8 mouse cellular contexts compared by ENCODE assay signal in genomic region chr9:81863181-81863887, GRCm38 (mm10). TPM values are rescaled to one million over a fixed set of nuclear protein-coding genes. Genes with fewer than 3 reads are reported as not detected.
DNase-seq lines count a peak whose midpoint lies in the region; ATAC-seq and TF ChIP-seq lines count a peak whose summit lies in the region.

Gene Mei4, plus strand, starts transcription at chr9:81863670.

- H3K79me2 ChIP-seq in myocyte (ENCODE audit: control insufficient read depth, insufficient read depth): no peaks in the 10 kb centered on the region

- no peak for TF ChIP-seq POLR2A in myocyte (IDR thresholded peaks at IDR 0.05; ENCODE audit: insufficient read length, low read depth)

- H3K4me1 ChIP-seq in embryonic facial prominence, embryonic 13.5 days: no peaks in the 10 kb centered on the region
- H3K4me1 ChIP-seq in heart, embryonic 13.5 days: 0 out of 2 replicates have a peak, but pooled peaks cover 3% of the 10 kb centered on the region
- 0 out of 2 replicates have a peak, but pooled peaks cover 3% of the 10 kb centered on the region for H3K4me1 ChIP-seq in kidney, embryonic 16.5 days (ENCODE audit: insufficient read depth, low read length)

- no peaks in the 10 kb centered on the region for H3K9me3 ChIP-seq in embryonic facial prominence, embryonic 13.5 days
- no peaks in the 10 kb centered on the region for H3K9me3 ChIP-seq in heart, embryonic 13.5 days
- no peaks in the 10 kb centered on the region for H3K9me3 ChIP-seq in kidney, embryonic 16.5 days (ENCODE audit: low read length)

- peaks cover 14% of the 10 kb centered on the region for H3K27me3 ChIP-seq in embryonic facial prominence, embryonic 13.5 days
- H3K27me3 ChIP-seq in heart, embryonic 13.5 days (replicated peaks): peaks cover 15% of the 10 kb centered on the region
- peaks cover 8% of the 10 kb centered on the region for H3K27me3 ChIP-seq in kidney, embryonic 16.5 days (ENCODE audit: insufficient read depth, low read length)
- H3K27me3 ChIP-seq in myocyte (ENCODE audit: control insufficient read depth, insufficient read depth, insufficient read length): no peaks in the 10 kb centered on the region

- 3% methylated on average over 32 of the region's 32 CpGs for WGBS in embryonic facial prominence, embryonic 13.5 days
- 3% methylated on average over 32 of the region's 32 CpGs for WGBS in heart, embryonic 13.5 days
- WGBS in kidney, embryonic 16.5 days: 2% methylated on average over 32 of the region's 32 CpGs

- peak within 1 kb of the TSS; percentile 75 for H3K9ac ChIP-seq in embryonic facial prominence, embryonic 13.5 days
- peak within 1 kb of the TSS; percentile 77 for H3K9ac ChIP-seq in heart, embryonic 13.5 days
- H3K9ac ChIP-seq in kidney, embryonic 16.5 days (replicated peaks; ENCODE audit: low read length): peak within 1 kb of the TSS; percentile 70

- peak; percentile 97 for ATAC-seq in embryonic facial prominence, embryonic 13.5 days (ENCODE audit: insufficient number of reproducible peaks, insufficient read depth, low FRiP score, low TSS enrichment, low read depth)
- peak; percentile 77; the same call in 1 of the 2 replicates for ATAC-seq in heart, embryonic 13.5 days (ENCODE audit: extremely low read depth, insufficient number of reproducible peaks, low FRiP score, low TSS enrichment)
- ATAC-seq in kidney, embryonic 16.5 days (ENCODE audit: low FRiP score, low TSS enrichment): peak; percentile 100

- no peaks in the 10 kb centered on the region for H3K36me3 ChIP-seq in embryonic facial prominence, embryonic 13.5 days
- no peaks in the 10 kb centered on the region for H3K36me3 ChIP-seq in heart, embryonic 13.5 days
- no peaks in the 10 kb centered on the region for H3K36me3 ChIP-seq in kidney, embryonic 16.5 days (ENCODE audit: insufficient read depth, low read length)
- no peaks in the 10 kb centered on the region for H3K36me3 ChIP-seq in myocyte (ENCODE audit: control insufficient read depth, insufficient read depth)

- H3K4me2 ChIP-seq in embryonic facial prominence, embryonic 13.5 days: peak within 1 kb of the TSS; percentile 81
- peak within 1 kb of the TSS; percentile 75 for H3K4me2 ChIP-seq in heart, embryonic 13.5 days
- H3K4me2 ChIP-seq in kidney, embryonic 16.5 days (replicated peaks; ENCODE audit: low read depth, low read length): peak within 1 kb of the TSS; percentile 89
- H3K4me2 ChIP-seq in myocyte (ENCODE audit: low read depth): peak within 1 kb of the TSS; percentile 67

- peak; percentile 3 for DNase-seq in gastrocnemius, adult 18-20 months (ENCODE audit: low spot score)
- no peak for DNase-seq in gastrocnemius, adult 8-10 months (ENCODE audit: low spot score in 2 of 2)
- peak; percentile 76 for DNase-seq in liver
- peak; percentile 76 to 77 for DNase-seq in spleen, postnatal 36 days (ENCODE audit: low spot score in 2 of 2)

- peak within 1 kb of the TSS; percentile 64 for H3K4me3 ChIP-seq in embryonic facial prominence, embryonic 13.5 days
- peak within 1 kb of the TSS; percentile 58 for H3K4me3 ChIP-seq in heart, embryonic 13.5 days
- H3K4me3 ChIP-seq in kidney, embryonic 16.5 days (ENCODE audit: low read length): peak within 1 kb of the TSS; percentile 59
- peak within 1 kb of the TSS; percentile 28 for H3K4me3 ChIP-seq in myocyte

- H3ac ChIP-seq in myocyte (ENCODE audit: control insufficient read depth, insufficient read length): no peak within 1 kb of the TSS

- no peak within 1 kb of the TSS for H3K27ac ChIP-seq in embryonic facial prominence, embryonic 13.5 days
- no peak within 1 kb of the TSS for H3K27ac ChIP-seq in heart, embryonic 13.5 days (replicated peaks)
- H3K27ac ChIP-seq in kidney, embryonic 16.5 days (ENCODE audit: low read length): no peak within 1 kb of the TSS

TF ChIP-seq in myocyte, 11 proteins besides CTCF, POLR2A, EP300 and RAD21:
- no peak for TF ChIP-seq POLR2AphosphoS2 (IDR thresholded peaks at IDR 0.05; ENCODE audit: insufficient read length, low read depth)
- TF ChIP-seq TCF3 (IDR thresholded peaks at IDR 0.05; ENCODE audit: insufficient read length, low read depth): no peak
- TF ChIP-seq MYOG (IDR thresholded peaks at IDR 0.05; ENCODE audit: control insufficient read depth in 1 of 3, insufficient read depth in 1 of 3, insufficient read length in 2 of 3, low read depth in 2 of 3): no peak
- no peak for TF ChIP-seq SRF (IDR thresholded peaks at IDR 0.05; ENCODE audit: control insufficient read depth, insufficient read length, low read depth)
- no peak for TF ChIP-seq REST (IDR thresholded peaks at IDR 0.05; ENCODE audit: insufficient read depth, insufficient read length)
- no peak for TF ChIP-seq MYOD1 (IDR thresholded peaks at IDR 0.05; ENCODE audit: control insufficient read depth in 1 of 3, insufficient read length in 2 of 3, low read depth in 2 of 3)

RNA-seq across cellular contexts. Expression of gene Mei4, which starts in this region (rescaled TPM):
- total RNA-seq in gastrocnemius, adult 18-20 months (2021): not detected
- total RNA-seq in gastrocnemius, adult 8-10 months (2022): not detected
- polyA plus RNA-seq in embryonic facial prominence, embryonic 13.5 days (2015; fragmentation: Nextera tagmentation; extraction: Ambion mirVana): 1.8 and 1.9 TPM in 2 replicates
- polyA plus RNA-seq in heart, embryonic 13.5 days (2015; fragmentation: Nextera tagmentation; extraction: Ambion mirVana): 0.23 and 0.32 TPM in 2 replicates
- 0.64 and 0.75 TPM in 2 replicates for polyA plus RNA-seq in kidney, embryonic 16.5 days (2015; fragmentation: Nextera tagmentation; extraction: Ambion mirVana)
- polyA plus RNA-seq in myocyte (2012; fragmentation: generic; extraction: Trizol): 0.90 TPM

Comparison
In these comparisons a context has a peak if more than half of its experiments do, and no peak if none do; other contexts are left out.
1. Peak in DNase-seq in gastrocnemius, adult 18-20 months; RNA of the gene not detected or under 1 TPM.
2. Peak in ATAC-seq, H3K4me3 ChIP-seq, H3K9ac ChIP-seq and H3K4me2 ChIP-seq in heart, embryonic 13.5 days; RNA of the gene not detected or under 1 TPM.
3. Peak in ATAC-seq, H3K4me3 ChIP-seq, H3K9ac ChIP-seq and H3K4me2 ChIP-seq in kidney, embryonic 16.5 days; RNA of the gene not detected or under 1 TPM.
4. DNase-seq: peak in liver (single experiment) and spleen, postnatal 36 days (2 of 2); none in gastrocnemius, adult 8-10 months (0 of 2).
5. Peak in every context shown above with its lines, with median percentiles within 50 percentile points of each other: ATAC-seq, H3K4me2 ChIP-seq, H3K4me3 ChIP-seq and H3K9ac ChIP-seq.